Mouse (Mus musculus): ENCODE measurements around the gene Patj.

DNA sequence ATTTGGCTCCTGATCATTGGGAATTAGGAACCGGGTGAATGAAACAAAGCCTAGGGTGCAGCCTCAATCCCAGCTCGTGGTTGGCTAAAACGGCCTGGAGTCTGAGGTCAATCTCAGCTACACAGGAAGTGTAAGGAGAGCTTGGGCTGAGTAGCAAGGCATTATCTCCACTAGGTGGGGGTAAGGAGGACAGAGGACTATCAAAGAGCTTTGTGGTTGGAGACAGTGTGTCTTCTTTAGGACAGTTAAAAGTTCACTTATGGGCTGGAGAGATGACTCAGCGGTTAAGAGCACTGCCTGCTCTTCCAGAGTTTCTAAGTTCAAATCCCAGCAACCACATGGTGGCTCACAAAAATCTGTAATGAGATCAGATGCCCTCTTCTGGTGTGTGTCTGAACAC, 329.9 kb downstream of the Patj start:
- TF ChIP-seq POLR2A (IDR thresholded peaks at IDR 0.05; ENCODE audit: insufficient read length, low read depth) (no peak), POLR2AphosphoS2 (IDR thresholded peaks at IDR 0.05; ENCODE audit: insufficient read length, low read depth) (no peak), USF1 (IDR thresholded peaks at IDR 0.05; ENCODE audit: low read depth) (no peak), TCF12 (IDR thresholded peaks at IDR 0.05; ENCODE audit: insufficient read depth, poor library complexity, severe bottlenecking) (no peak), MYOG (IDR thresholded peaks at IDR 0.05; ENCODE audit: control insufficient read depth in 1 of 3, insufficient read depth in 1 of 3, insufficient read length in 2 of 3, low read depth in 2 of 3) (no peak), REST (IDR thresholded peaks at IDR 0.05; ENCODE audit: insufficient read depth, insufficient read length) (no peak), SRF (IDR thresholded peaks at IDR 0.05; ENCODE audit: control insufficient read depth, insufficient read length, low read depth) (no peak), TCF3 (IDR thresholded peaks at IDR 0.05; ENCODE audit: insufficient read length, low read depth) (no peak)
